Mouse (Mus musculus): Measurements from ENCODE around the gene Kat2a. TPM values are rescaled to one million over a fixed set of nuclear protein-coding genes. Genes with fewer than 3 reads are reported as not detected.

The Kat2a gene
- total RNA-seq, 2 experiments from 2014 or later: 9.0 to 11.5 TPM

- peak; percentile 14; the same call in 1 of the 2 replicates for ATAC-seq (ENCODE audit: poor library complexity, severe bottlenecking)
Observed at GRCm38 (mm10) chr11:100735954-100736745, 23.9 kb upstream of the Kat2a start.

GRCm38 (mm10) chr11:100735134-100735865, 23.0 kb upstream of the Kat2a start:
- no peak for ATAC-seq (ENCODE audit: poor library complexity, severe bottlenecking)

GRCm38 (mm10) chr11:100730477-100731205, 18.4 kb upstream of the Kat2a start:
- peak; percentile 68 for ATAC-seq (ENCODE audit: poor library complexity, severe bottlenecking)

- no peak for ATAC-seq (ENCODE audit: poor library complexity, severe bottlenecking)
Observed at GRCm38 (mm10) chr11:100729976-100730375, 17.7 kb upstream of the Kat2a start.

- ATAC-seq (ENCODE audit: poor library complexity, severe bottlenecking): no peak
Observed at GRCm38 (mm10) chr11:100728601-100729000, 16.3 kb upstream of the Kat2a start.

GRCm38 (mm10) chr11:100727201-100727600, 14.9 kb upstream of the Kat2a start:
- ATAC-seq (ENCODE audit: poor library complexity, severe bottlenecking): no peak

GRCm38 (mm10) chr11:100724919-100725512, 12.8 kb upstream of the Kat2a start:
- ATAC-seq (ENCODE audit: poor library complexity, severe bottlenecking): peak; percentile 24; the same call in 1 of the 2 replicates

GRCm38 (mm10) chr11:100722493-100723028, 10.3 kb upstream of the Kat2a start:
- ATAC-seq (ENCODE audit: poor library complexity, severe bottlenecking): no peak

GRCm38 (mm10) chr11:100721776-100722492, 9.7 kb upstream of the Kat2a start:
- peak; percentile 43 for ATAC-seq (ENCODE audit: poor library complexity, severe bottlenecking)

GRCm38 (mm10) chr11:100721254-100721653, 9.0 kb upstream of the Kat2a start:
- peak; percentile 41 for ATAC-seq (ENCODE audit: poor library complexity, severe bottlenecking)

GRCm38 (mm10) chr11:100720345-100720744, 8.1 kb upstream of the Kat2a start:
- ATAC-seq (ENCODE audit: poor library complexity, severe bottlenecking): no peak

- ATAC-seq (ENCODE audit: poor library complexity, severe bottlenecking): no peak
Observed at GRCm38 (mm10) chr11:100719893-100720292, 7.6 kb upstream of the Kat2a start.

GRCm38 (mm10) chr11:100719312-100719711, 7.0 kb upstream of the Kat2a start:
- no peak for ATAC-seq (ENCODE audit: poor library complexity, severe bottlenecking)

GRCm38 (mm10) chr11:100718866-100719265, 6.6 kb upstream of the Kat2a start:
- ATAC-seq (ENCODE audit: poor library complexity, severe bottlenecking): no peak

GRCm38 (mm10) chr11:100718462-100718861, 6.2 kb upstream of the Kat2a start:
- no peak for ATAC-seq (ENCODE audit: poor library complexity, severe bottlenecking)

GRCm38 (mm10) chr11:100716649-100717048, 4.4 kb upstream of the Kat2a start:
- ATAC-seq (ENCODE audit: poor library complexity, severe bottlenecking): no peak

- no peak for ATAC-seq (ENCODE audit: poor library complexity, severe bottlenecking)
Observed at GRCm38 (mm10) chr11:100714948-100715347, 2.7 kb upstream of the Kat2a start.

GRCm38 (mm10) chr11:100714534-100714915, 2.3 kb upstream of the Kat2a start:
- peak; percentile 72 for ATAC-seq (ENCODE audit: poor library complexity, severe bottlenecking)

- ATAC-seq (ENCODE audit: poor library complexity, severe bottlenecking): peak; percentile 75
Observed at GRCm38 (mm10) chr11:100713735-100714533, 1.7 kb upstream of the Kat2a start, which contains the start of gene Hspb9. TSS of gene Hspb9 (plus strand) at chr11:100713850.
